Mouse (Mus musculus): ENCODE data around the gene Il6st. TPM values are rescaled to one million over a fixed set of nuclear protein-coding genes. Genes with fewer than 3 reads are reported as not detected.
A peak's percentile ranks its signal among the peaks of the same experiment; 100 is the strongest.

The Il6st gene
- total RNA-seq, 2 experiments from 2014 or later, result 164 to 212 TPM

- intact Hi-C loops (cut with DNase I), result no loop called here
- no peak for DNase-seq
Observed at GRCm38 (mm10) chr13:112479032-112479431, 15.2 kb downstream of the Il6st start.

GRCm38 (mm10) chr13:112479926-112480325, 16.1 kb downstream of the Il6st start:
- intact Hi-C loops (cut with DNase I), result loop anchor here (2.0 kb wide), 1 partner anchor 21 kb away; no protein-coding TSS in a partner anchor

DNA sequence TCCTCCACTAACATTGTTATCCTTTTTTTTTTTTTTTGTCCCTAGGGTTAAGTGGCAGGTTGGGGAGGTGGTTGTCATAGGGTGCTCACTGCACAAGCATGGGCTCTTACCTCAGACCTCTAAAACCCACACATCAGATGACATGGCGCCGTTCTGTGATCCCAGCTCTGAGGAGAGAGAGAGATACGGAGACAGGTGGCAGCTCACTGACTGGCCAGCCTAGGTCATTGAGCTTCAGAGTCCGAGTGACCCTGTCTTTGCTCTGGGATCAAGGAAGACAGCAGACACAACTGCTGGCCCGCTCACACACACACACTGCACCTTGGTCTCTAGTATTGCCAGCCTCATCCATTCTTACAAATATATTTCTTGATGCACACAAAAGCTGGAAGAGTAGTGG, 18.7 kb downstream of the Il6st start:
- intact Hi-C loops (cut with DNase I), result no loop called here
- no peak for DNase-seq

More at GRCm38 (mm10) chr13:112479926-112480325, 16.1 kb downstream of the Il6st start:
- DNase-seq, result no peak

- intact Hi-C loops (cut with DNase I), result no loop called here
Observed at GRCm38 (mm10) chr13:112483015-112483414, 19.1 kb downstream of the Il6st start.

DNA sequence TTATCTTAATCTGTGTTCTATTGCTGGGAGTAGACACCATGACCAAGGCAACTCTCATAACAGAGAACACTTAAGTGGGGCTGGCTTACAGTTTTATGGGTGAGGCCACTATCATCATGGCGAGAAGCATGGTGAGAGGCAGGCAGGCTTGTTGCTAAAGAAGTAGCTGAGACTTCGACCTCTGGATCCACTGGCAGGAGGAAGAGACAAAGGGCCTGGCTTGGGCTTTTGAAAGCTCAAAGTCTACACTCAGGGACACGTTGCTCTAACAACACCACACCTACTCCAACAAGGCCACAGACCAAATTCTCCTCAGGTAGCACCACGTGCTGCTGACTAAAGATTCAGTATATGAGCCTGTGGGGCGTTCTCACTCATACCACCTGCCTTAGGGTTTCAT, 22.4 kb downstream of the Il6st start:
- no peak for DNase-seq
- intact Hi-C loops (cut with DNase I), result no loop called here

More at GRCm38 (mm10) chr13:112483015-112483414, 19.1 kb downstream of the Il6st start:
- DNase-seq, result no peak

DNA sequence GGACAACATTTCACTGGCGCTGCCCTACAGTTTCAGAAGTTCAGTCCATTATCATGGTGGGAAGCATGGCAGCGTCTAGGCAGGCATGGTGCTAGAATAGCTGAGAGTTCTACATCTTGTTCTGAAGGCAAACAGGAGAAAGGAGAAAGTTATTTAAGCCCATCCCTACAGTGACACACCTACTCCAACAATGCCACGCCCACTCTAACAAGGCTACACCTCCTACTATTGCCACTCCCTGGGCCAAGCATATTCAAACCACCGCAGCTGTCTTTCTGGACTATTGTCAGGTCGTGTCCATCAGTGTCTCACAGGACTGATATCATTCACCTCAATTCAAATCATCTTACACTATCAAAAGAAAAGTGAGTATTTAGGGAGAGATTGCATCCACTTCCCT, 22.8 kb downstream of the Il6st start:
- intact Hi-C loops (cut with DNase I), result no loop called here
- DNase-seq, result no peak

- intact Hi-C loops (cut with DNase I), result no loop called here
- no peak for DNase-seq
Observed at GRCm38 (mm10) chr13:112490036-112490435, 26.2 kb downstream of the Il6st start.

DNA sequence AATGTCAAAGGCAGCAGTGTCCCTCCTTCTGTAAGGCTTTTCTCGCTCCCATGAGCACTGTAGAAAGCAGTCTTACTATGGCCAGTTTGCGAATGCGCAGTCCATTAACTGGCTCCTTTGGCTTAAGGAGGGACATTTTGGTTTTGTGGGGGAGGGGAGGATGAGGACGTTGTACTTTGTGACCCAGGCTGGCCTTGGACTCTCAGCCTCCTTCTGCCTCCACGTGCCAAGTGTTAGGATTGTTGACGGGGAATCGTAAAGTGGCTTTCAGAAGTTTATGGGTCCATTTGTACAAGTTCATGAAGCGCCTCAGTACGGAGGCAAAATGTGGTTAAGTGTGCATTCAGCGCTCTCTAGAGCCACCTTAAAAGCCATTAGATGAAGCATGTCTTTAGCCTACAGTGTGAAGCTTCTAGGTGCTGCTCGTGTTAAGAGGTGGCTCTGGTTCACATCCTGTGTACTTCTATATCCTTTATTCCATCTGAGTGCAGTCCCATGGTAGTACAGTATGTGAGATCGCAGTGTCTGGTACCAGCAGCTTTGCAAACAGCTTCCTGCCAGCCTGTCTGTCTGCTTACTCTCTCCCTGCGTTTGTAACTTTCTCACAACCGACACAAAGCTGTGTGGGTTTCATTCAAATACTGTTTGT, 27.9 kb downstream of the Il6st start:
- intact Hi-C loops (cut with DNase I), result no loop called here

DNA sequence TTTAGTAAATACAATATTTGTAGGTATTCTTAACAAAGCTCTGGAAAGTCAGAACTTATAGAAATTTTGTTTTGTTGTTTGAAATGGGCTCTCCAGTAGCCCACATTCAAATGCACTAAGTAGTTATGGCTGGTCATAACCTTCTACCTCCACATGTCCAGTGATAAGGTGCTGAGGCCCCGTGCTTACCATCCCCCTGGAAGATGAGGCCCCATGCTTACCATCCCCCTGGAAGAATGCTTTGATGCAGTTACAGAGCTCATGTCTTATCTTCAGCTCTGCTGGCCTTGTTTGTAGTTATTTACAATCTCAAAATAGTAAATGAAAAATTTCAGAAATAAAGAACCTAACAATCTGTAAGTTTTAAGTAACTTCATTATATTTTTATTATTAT, 28.4 kb downstream of the Il6st start:
- no peak for DNase-seq
- intact Hi-C loops (cut with DNase I), result no loop called here

More for the DNA sequence above, 27.9 kb downstream of the Il6st start:
- no peak for DNase-seq

GRCm38 (mm10) chr13:112494590-112494989, 30.7 kb downstream of the Il6st start:
- intact Hi-C loops (cut with DNase I), result no loop called here
- no peak for DNase-seq

DNA sequence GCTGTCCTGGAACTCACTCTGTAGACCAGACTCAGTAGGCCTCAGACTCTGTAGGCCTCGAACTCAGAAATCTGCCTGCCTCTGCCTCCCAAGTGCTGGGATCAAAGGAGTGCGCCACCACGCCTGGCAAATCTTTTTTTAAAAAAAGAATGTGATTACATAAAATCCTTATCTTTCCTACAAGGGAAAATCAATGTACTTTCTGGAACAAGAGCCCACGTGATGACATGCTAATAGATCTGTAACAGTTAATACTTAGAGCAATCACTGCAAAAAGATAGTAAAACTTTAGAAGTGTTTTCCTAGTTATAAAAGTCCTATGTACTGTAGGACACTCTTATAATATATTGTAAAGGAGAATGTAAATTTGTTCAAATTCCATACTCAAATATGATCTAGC, 36.2 kb downstream of the Il6st start:
- intact Hi-C loops (cut with DNase I), result loop anchor here (2.0 to 10.0 kb wide), 2 partner anchors 19 to 735 kb away; no protein-coding TSS in a partner anchor
- no peak for DNase-seq

DNA sequence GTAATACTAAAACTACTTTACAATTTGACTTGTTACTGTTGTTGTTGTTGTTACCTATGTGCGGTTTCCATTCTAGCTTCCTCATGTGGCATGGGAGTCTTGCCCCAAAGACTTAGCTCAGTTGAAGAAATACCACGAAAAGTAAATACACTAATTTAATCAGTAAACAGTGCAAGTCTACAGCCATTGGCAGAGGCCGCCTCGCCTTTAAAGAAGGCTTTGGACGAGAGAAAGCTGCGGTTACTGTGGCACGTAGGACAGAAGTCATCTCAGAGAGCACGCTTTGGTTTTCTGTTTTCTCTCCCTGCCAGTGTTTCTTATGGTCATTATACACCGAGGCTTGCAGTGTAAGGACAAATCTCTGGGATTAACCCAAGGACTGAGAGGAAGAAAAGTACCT, 36.6 kb downstream of the Il6st start:
- intact Hi-C loops (cut with DNase I), result loop anchor here (2.0 to 10.0 kb wide), 2 partner anchors 20 to 736 kb away; no protein-coding TSS in a partner anchor
- DNase-seq, result no peak

DNA sequence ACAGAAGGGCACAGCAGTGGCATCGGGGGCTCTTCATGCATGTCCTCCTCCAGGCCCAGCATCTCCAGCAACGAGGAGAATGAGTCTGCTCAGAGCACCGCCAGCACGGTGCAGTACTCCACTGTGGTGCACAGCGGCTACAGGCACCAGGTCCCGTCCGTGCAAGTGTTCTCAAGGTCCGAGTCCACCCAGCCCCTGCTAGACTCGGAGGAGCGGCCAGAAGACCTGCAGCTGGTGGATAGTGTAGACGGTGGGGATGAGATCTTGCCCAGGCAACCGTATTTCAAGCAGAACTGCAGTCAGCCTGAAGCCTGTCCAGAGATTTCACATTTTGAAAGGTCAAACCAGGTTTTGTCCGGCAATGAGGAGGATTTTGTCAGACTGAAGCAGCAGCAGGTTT, 40.0 kb downstream of the Il6st start:
- intact Hi-C loops (cut with DNase I), result loop anchor here (10.0 kb wide), 1 partner anchor 739 kb away; no protein-coding TSS in a partner anchor
- DNase-seq, result no peak

DNA sequence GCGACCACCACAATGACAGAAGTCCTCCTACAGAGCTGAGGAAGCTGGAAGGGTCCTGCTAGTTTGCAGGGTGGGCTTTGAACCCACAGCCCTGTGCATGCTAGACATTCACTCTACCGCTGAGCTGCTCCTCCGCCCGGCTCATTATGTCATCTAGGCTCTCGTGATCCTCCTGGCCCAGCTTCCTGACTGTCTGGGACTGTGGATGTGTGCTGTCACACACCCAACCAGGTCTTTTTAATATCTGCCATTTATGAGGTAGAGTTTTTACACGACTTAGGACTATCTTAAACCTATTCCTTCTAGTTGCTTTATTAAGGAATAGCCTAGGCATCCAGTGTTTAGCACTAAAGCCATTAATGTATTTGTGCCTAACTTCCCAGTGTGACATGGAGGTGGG, 41.6 kb downstream of the Il6st start:
- no peak for DNase-seq
- intact Hi-C loops (cut with DNase I), result loop anchor here (10.0 kb wide), 1 partner anchor 741 kb away; no protein-coding TSS in a partner anchor

- intact Hi-C loops (cut with DNase I), result loop anchor here (10.0 kb wide), 1 partner anchor 742 kb away; no protein-coding TSS in a partner anchor
Observed at GRCm38 (mm10) chr13:112506766-112507165, 42.9 kb downstream of the Il6st start.

DNA sequence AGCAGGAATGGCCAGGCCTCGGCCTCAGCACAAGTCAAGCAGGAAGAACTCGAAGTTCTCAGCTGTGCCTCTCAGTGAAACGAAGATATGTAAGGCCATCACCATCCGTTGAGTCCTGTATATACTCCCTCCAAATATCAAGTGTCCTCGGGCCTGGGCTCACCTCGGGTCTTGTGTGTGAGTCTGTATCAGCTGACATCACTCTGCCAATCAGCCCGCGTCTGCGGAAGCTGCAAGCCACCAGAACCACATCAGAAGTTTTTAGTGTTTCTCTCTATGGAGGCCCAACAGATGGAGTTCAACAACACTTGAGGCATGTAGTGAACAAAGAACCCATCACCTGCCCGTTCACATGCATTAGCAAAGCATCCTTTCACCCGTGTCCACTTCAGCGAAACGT, 43.8 kb downstream of the Il6st start:
- intact Hi-C loops (cut with DNase I), result loop anchor here (10.0 kb wide), 1 partner anchor 743 kb away; no protein-coding TSS in a partner anchor
- DNase-seq, result no peak

More at GRCm38 (mm10) chr13:112506766-112507165, 42.9 kb downstream of the Il6st start:
- peak in 1 of 2 experiments; percentile 30 for DNase-seq

- no peak for DNase-seq
- intact Hi-C loops (cut with DNase I), result loop anchor here (10.0 kb wide), 1 partner anchor 744 kb away; no protein-coding TSS in a partner anchor
Observed at GRCm38 (mm10) chr13:112508487-112508886, 44.6 kb downstream of the Il6st start.

DNA sequence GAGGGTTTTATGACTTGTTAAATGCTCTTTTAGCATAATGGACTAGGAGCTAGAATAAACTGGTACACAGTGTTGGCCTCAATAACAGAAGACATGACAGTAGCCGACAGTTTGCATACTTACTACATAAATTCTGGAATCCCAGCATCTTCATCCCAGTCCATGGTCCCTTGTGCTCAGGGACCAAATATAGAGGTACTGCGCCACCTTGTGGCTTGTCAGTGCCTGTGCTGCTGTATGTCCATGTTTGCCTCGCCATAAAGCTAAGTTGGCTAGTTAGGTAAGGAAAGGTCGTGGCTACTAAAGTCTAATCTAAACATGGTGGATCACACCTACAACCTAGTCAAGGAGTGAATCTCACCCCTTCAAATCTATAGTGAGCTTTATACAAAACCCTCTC, 45.6 kb downstream of the Il6st start:
- peak; percentile 60 to 77 for DNase-seq
- intact Hi-C loops (cut with DNase I), result loop anchor here (1.0 to 10.0 kb wide), 2 partner anchors 201 to 745 kb away; no protein-coding TSS in a partner anchor

DNA sequence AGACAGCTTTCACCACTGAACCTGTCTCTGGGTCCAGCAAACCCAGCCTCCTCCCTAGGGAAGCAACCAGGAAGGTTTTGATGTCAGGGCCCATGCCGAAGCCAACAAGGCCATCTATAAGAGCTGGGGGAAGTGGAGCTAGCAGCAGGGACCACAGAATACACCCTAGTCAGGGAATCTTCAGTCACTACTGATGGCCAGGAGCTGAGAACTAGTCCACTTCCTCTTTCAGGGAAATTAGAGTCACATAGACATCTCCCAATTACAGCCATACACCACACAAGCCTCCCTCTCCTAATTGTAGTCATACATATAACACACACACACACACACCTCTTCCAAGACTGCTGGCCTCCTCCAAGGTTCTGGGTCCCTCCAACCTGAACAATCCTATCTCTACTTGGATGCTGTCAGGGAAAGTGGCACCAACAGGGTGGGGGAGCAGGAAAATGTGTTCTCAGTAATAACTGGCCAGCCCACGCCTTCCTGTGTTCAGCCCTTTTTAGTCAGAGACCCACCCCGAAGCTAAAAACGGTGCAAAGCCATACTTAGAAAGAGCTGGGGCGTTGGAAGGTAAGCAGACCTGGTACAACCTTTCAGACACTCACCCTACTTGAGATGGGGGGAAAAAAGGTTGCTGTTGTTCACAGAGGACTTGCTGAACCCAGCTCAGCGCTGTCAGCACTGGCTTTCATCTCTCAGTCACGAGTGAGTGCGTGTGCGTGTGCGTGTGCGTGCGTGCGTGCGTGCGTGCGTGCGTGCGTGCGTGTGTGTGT, 46.8 kb downstream of the Il6st start:
- no peak for DNase-seq
- intact Hi-C loops (cut with DNase I), result no loop called here

- DNase-seq, result peak in 1 of 2 experiments; percentile 43
- intact Hi-C loops (cut with DNase I), result no loop called here
Observed at GRCm38 (mm10) chr13:112511261-112511660, 47.4 kb downstream of the Il6st start.

- DNase-seq, result no peak
- intact Hi-C loops (cut with DNase I), result no loop called here
Observed at GRCm38 (mm10) chr13:112511810-112512209, 47.9 kb downstream of the Il6st start.
